Mouse (Mus musculus): ENCODE data around the gene Nbeal2.

Nbeal2 gene

GRCm38 (mm10) chr9:110617081-110617480 is 36.9 kb downstream of the Nbeal2 start:
- no peak for DNase-seq (ENCODE audit: low read depth, low spot score)

- no peak for DNase-seq (ENCODE audit: low read depth, low spot score)
These were observed 42.5 kb downstream of the Nbeal2 start for GRCm38 (mm10) chr9:110611471-110611870.

GRCm38 (mm10) chr9:110583521-110583920 is 70.4 kb downstream of the Nbeal2 start:
- no peak for DNase-seq (ENCODE audit: low read depth, low spot score)

GRCm38 (mm10) chr9:110582161-110582560 is 71.8 kb downstream of the Nbeal2 start:
- no peak for DNase-seq (ENCODE audit: low read depth, low spot score)
